Mouse (Mus musculus) embryonic fibroblast, embryonic 13.5 days (primary cell): ENCODE measurements around the gene Ppm1h.

ENCODE experiments used
- CTCF ChIP-seq: IDR thresholded peaks from 2 replicates; pipeline ENCODE4 v1.5.1; 2011; ENCODE audit warnings: mild to moderate bottlenecking, control low read depth, low read length, moderate library complexity, borderline replicate concordance; ENCODE audit not compliant: insufficient read depth
- POLR2A ChIP-seq: IDR thresholded peaks from 2 replicates; pipeline ENCODE4 v1.6.1; 2011; ENCODE audit warnings: low read depth, mild to moderate bottlenecking, control low read depth, low read length, moderate library complexity

DNA sequence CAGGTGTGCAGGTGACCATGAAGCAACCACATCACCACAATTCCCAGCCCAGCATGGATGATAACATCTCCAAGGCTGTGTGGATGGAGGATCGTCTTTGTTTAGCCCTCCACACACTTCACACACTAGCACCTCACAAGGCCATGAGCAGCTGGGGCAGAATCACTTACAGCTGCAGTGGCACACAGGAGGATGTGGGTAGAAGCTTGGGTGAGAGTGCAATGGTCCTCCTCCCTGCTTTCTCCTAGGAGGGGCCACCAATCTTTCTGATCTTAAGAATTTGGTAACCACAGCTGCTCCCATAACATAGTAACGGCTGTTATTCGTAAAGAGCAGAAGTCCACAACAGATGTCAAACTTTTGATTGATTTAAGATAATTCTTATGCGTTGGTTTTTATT is 26.6 kb upstream of the Ppm1h start:
- TF ChIP-seq POLR2A (no peak), CTCF (no peak)
